Mouse (Mus musculus) lung, postnatal 36 days (tissue): ENCODE results near the gene Gm10377.
"Not testable (repeated sequence)": the region's sequence is repeated elsewhere in the genome, so short reads cannot be mapped to it uniquely, and the experiment has no call there.

Source experiments
- DNase-seq: peaks from one replicate; pipeline ENCODE4 v3.0.0; 2022; ENCODE audit warnings: mixed read lengths

Gm10377 gene

DNA sequence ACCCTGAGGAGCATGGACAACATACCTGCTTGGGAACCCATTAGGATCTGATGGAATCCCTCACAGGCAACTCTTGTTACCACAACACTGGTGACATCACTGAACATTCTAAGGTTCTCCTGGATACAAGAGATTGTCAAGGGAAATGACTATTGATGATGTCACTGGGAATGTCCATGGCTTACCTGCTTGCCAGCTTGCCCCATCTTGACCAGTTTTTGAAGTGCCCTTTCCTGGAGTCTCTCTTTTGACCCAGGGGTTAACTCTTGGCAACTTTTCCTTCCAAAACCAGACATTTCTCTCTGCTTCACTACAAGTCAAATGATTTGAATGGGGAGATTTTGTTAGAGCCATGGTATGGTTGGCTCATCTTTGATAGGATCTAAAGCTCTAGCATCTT is at the start of gene Gm10377:
TSS of gene Gm10377 (minus strand) at position 101 of the 400 bp plus-strand sequence.
- DNase-seq, result not testable (repeated sequence)

DNA sequence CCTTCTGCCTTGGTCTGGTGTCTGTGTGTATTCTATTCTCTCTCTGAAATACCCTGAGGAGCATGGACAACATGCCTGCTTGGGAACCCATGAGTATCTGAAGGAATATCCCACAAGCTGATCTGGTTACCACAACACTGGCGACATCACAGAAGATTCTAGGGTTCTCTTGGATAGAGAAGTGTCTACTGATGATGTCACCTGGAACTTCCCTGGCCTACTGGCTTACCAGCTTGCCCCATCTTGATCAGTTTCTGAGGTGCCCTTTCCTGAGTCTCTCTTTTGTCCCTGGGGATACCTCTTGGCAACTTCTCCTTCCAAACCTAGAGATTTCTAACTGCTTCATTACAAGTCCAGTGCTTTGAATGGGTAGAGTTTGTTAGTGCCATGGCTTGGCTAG is 29.1 kb downstream of the Gm10377 start, which contains the start of gene Gm3015:
TSS of gene Gm3015 (minus strand) at position 101 of the 400 bp plus-strand sequence.
- DNase-seq, result not testable (repeated sequence)
